Mouse (Mus musculus): ENCODE results near the gene Frmd4a. TPM values are rescaled to one million over a fixed set of nuclear protein-coding genes. Genes with fewer than 3 reads are reported as not detected.

Frmd4a gene
- polyA plus RNA-seq, 1 experiment from 2014 or later: 22.9 TPM

GRCm38 (mm10) chr2:4298325-4299215, 281.1 kb downstream of the Frmd4a start:
- peaks cover 19% of the 10 kb centered on the region for H3K4me1 ChIP-seq
- no peaks in the 10 kb centered on the region for H3K27me3 ChIP-seq (replicated peaks)
- peak overlapping the region; percentile 62 for H3K4me2 ChIP-seq
- no peak overlapping the region for H3K9ac ChIP-seq
- 7% methylated on average over 19 of the region's 19 CpGs for WGBS
- no peaks in the 10 kb centered on the region for H3K36me3 ChIP-seq
- peak overlapping the region; percentile 91 for H3K27ac ChIP-seq
- ATAC-seq (ENCODE audit: insufficient read depth, low FRiP score, low read depth): peak; percentile 69; the same call in 1 of the 2 replicates
- no peaks in the 10 kb centered on the region for H3K9me3 ChIP-seq
- no peak overlapping the region for H3K4me3 ChIP-seq (replicated peaks)

DNA sequence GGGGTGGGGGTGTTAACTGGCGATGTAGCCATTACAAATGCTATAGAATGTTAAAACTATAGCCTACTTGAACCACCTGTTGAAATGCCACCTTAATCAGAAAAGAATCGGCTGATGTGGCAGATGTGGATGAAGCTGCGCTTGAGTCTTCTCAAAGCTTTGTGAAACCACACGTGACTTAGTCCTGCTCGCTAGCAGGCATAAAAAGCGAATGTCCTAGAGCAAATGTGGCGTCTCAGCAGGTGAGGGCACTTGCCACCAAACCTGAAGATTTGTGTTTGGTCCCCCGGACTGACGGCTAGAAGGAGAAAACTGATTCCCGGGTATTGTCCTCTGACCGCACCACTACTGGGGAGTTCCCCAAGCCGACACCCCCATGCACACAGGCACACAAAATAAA, 282.1 kb downstream of the Frmd4a start:
- Histone ChIP-seq H3K4me1 (peaks cover 19% of the 10 kb centered on the region), H3K9ac (no peak overlapping the region), H3K4me3 (replicated peaks) (no peak overlapping the region), H3K36me3 (no peaks in the 10 kb centered on the region), H3K4me2 (peak overlapping the region; percentile 62; the same call in 1 of the 2 replicates), H3K27ac (peak overlapping the region; percentile 91), H3K27me3 (replicated peaks) (no peaks in the 10 kb centered on the region), H3K9me3 (no peaks in the 10 kb centered on the region)
- ATAC-seq (ENCODE audit: insufficient read depth, low FRiP score, low read depth): no peak
- WGBS: 49% methylated on average over 12 of the region's 12 CpGs

DNA sequence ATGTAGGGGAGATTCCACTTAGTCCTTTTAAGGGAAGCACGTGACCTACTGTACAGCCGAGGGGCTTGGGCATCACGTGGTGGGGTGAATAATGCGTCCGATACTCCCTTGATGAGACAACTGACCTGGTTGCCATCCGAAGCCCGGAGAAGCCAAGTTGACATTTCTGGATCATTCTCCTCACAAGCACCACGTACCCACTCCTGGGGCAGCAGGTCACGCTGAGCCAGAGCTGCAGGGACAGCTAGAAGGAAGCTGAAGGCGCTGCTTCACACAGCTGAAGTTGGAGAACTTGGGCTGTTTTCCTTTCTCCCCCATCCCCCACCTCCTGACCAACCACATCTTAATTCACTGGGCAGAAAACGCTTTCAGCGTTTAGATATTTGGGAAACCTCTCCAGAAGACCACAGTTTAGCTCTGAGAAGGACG, 282.9 kb downstream of the Frmd4a start:
- Histone ChIP-seq H3K36me3 (no peaks in the 10 kb centered on the region), H3K9ac (peak overlapping the region; percentile 41; the same call in 1 of the 2 replicates), H3K27me3 (replicated peaks) (no peaks in the 10 kb centered on the region), H3K4me3 (replicated peaks) (peak overlapping the region; percentile 41), H3K4me2 (peak overlapping the region; percentile 62), H3K27ac (peak overlapping the region; percentile 91), H3K4me1 (peaks cover 19% of the 10 kb centered on the region), H3K9me3 (no peaks in the 10 kb centered on the region)
- ATAC-seq (ENCODE audit: insufficient read depth, low FRiP score, low read depth): no peak
- WGBS: 15% methylated on average over 13 of the region's 13 CpGs

GRCm38 (mm10) chr2:4300816-4301215, 283.3 kb downstream of the Frmd4a start:
- no peak for ATAC-seq (ENCODE audit: insufficient read depth, low FRiP score, low read depth)

DNA sequence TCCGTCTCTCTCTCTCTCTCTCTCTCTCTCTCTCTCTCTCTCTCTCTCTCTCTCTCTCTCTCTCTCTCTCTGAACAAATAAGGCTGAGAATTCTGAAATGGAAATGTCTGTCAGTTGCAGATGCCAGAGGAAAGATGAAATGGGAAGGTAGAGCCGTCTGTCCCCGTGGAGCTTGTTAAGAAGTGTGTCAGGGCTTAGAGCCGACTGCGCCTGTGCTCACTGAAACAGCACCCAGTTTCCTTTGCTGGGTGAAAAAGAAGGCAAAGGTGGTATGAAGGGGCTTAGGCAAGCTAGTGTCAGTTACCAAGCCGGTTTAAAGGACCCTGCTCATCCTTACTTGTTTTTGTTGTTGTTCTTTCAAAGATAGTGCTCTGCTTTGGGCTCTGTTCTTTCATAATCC, 283.7 kb downstream of the Frmd4a start:
- Histone ChIP-seq H3K27me3 (replicated peaks) (no peaks in the 10 kb centered on the region), H3K4me3 (replicated peaks) (peak overlapping the region; percentile 41), H3K4me2 (peak overlapping the region; percentile 56), H3K9ac (no peak overlapping the region), H3K4me1 (peaks cover 19% of the 10 kb centered on the region), H3K27ac (peak overlapping the region; percentile 86), H3K36me3 (no peaks in the 10 kb centered on the region), H3K9me3 (no peaks in the 10 kb centered on the region)
- WGBS: 8% methylated on average over 5 of the region's 6 CpGs
- ATAC-seq (ENCODE audit: insufficient read depth, low FRiP score, low read depth): no peak

More at GRCm38 (mm10) chr2:4300816-4301215, 283.3 kb downstream of the Frmd4a start:
- Histone ChIP-seq H3K4me3 (replicated peaks) (peak overlapping the region; percentile 41), H3K9ac (no peak overlapping the region), H3K9me3 (no peaks in the 10 kb centered on the region), H3K27ac (peak overlapping the region; percentile 91), H3K4me2 (peak overlapping the region; percentile 62), H3K4me1 (peaks cover 19% of the 10 kb centered on the region), H3K27me3 (replicated peaks) (no peaks in the 10 kb centered on the region), H3K36me3 (no peaks in the 10 kb centered on the region)
- 4% methylated on average over 8 of the region's 8 CpGs for WGBS

GRCm38 (mm10) chr2:4301692-4302091, 284.2 kb downstream of the Frmd4a start:
- peak overlapping the region; percentile 41 for H3K4me3 ChIP-seq (replicated peaks)
- no peak for ATAC-seq (ENCODE audit: insufficient read depth, low FRiP score, low read depth)
- no peaks in the 10 kb centered on the region for H3K36me3 ChIP-seq
- no peak overlapping the region for H3K9ac ChIP-seq
- H3K27me3 ChIP-seq (replicated peaks): no peaks in the 10 kb centered on the region
- peaks cover 19% of the 10 kb centered on the region for H3K4me1 ChIP-seq
- peak overlapping the region; percentile 86 for H3K27ac ChIP-seq
- H3K4me2 ChIP-seq: peak overlapping the region; percentile 56
- no peaks in the 10 kb centered on the region for H3K9me3 ChIP-seq
- 22% methylated on average over 7 of the region's 7 CpGs for WGBS

GRCm38 (mm10) chr2:4302119-4302518, 284.6 kb downstream of the Frmd4a start:
- Histone ChIP-seq H3K36me3 (no peaks in the 10 kb centered on the region), H3K4me3 (replicated peaks) (no peak overlapping the region), H3K27me3 (replicated peaks) (no peaks in the 10 kb centered on the region), H3K9ac (no peak overlapping the region), H3K9me3 (no peaks in the 10 kb centered on the region), H3K4me2 (peak overlapping the region; percentile 56), H3K27ac (no peak overlapping the region), H3K4me1 (peaks cover 19% of the 10 kb centered on the region)
- WGBS: 76% methylated on average over 3 of the region's 3 CpGs
- ATAC-seq (ENCODE audit: insufficient read depth, low FRiP score, low read depth): no peak

DNA sequence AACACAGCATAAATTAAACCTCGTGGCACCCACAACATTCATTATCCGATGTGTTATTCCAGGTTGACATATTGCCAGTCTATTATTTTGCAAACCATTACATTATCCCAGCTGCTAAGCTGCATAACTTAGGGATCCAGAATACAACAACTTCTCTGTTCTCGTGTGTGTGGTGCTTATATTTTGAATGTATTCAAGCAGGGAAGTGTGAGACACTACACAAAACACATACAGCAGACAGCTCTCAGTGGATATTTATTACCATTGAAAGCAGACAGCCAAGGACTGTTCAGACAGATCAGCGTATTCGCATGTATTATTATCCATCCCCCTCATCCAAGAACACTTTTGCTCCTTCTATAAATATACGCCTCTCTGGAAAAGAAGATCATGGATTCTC, 289.6 kb downstream of the Frmd4a start:
- Histone ChIP-seq H3K36me3 (no peaks in the 10 kb centered on the region), H3K27ac (no peak overlapping the region), H3K9ac (no peak overlapping the region), H3K4me1 (no peaks in the 10 kb centered on the region), H3K4me3 (replicated peaks) (no peak overlapping the region), H3K4me2 (no peak overlapping the region), H3K27me3 (replicated peaks) (no peaks in the 10 kb centered on the region), H3K9me3 (no peaks in the 10 kb centered on the region)
- WGBS: 65% methylated on average over 6 of the region's 6 CpGs
- ATAC-seq (ENCODE audit: insufficient read depth, low FRiP score, low read depth): no peak

GRCm38 (mm10) chr2:4314545-4314944, 297.0 kb downstream of the Frmd4a start:
- no peaks in the 10 kb centered on the region for H3K9me3 ChIP-seq
- no peaks in the 10 kb centered on the region for H3K4me1 ChIP-seq
- no peak overlapping the region for H3K27ac ChIP-seq
- H3K27me3 ChIP-seq (replicated peaks): no peaks in the 10 kb centered on the region
- no peak overlapping the region for H3K4me2 ChIP-seq
- H3K36me3 ChIP-seq: no peaks in the 10 kb centered on the region
- no peak overlapping the region for H3K9ac ChIP-seq
- H3K4me3 ChIP-seq (replicated peaks): no peak overlapping the region
- 66% methylated on average over 5 of the region's 5 CpGs for WGBS
- ATAC-seq (ENCODE audit: insufficient read depth, low FRiP score, low read depth): no peak

DNA sequence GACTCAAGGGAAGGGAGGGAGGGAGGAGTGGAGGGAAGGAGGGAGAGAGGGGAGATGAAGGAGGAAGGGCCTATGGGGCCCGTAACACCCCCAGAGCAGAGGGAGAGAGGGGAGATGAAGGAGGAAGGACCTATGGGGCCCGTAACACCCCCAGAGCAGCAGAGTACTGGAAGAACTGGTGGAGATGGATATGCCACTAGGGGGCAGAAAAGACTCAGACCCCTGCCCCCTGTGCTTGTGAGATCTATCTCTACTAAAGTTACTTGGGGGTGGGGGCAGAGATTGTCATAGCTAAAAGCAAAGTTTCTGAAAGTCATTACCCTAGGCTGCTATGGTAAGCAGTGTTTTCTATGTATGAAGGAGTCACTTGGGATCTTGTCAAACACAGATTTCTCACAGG, 299.1 kb downstream of the Frmd4a start:
- no peaks in the 10 kb centered on the region for H3K4me1 ChIP-seq
- no peaks in the 10 kb centered on the region for H3K36me3 ChIP-seq

GRCm38 (mm10) chr2:4318134-4318533, 300.6 kb downstream of the Frmd4a start:
- WGBS: 56% methylated on average over 4 of the region's 4 CpGs
- H3K9me3 ChIP-seq: no peaks in the 10 kb centered on the region
- no peaks in the 10 kb centered on the region for H3K4me1 ChIP-seq
- H3K27me3 ChIP-seq (replicated peaks): no peaks in the 10 kb centered on the region
- ATAC-seq (ENCODE audit: insufficient read depth, low FRiP score, low read depth): no peak
- no peak overlapping the region for H3K4me3 ChIP-seq (replicated peaks)
- H3K9ac ChIP-seq: no peak overlapping the region
- H3K36me3 ChIP-seq: no peaks in the 10 kb centered on the region
- H3K4me2 ChIP-seq: no peak overlapping the region
- H3K27ac ChIP-seq: no peak overlapping the region

More for the DNA sequence above, 299.1 kb downstream of the Frmd4a start:
- Histone ChIP-seq H3K9ac (no peak overlapping the region), H3K4me3 (replicated peaks) (no peak overlapping the region), H3K4me2 (no peak overlapping the region), H3K27ac (no peak overlapping the region), H3K9me3 (no peaks in the 10 kb centered on the region), H3K27me3 (replicated peaks) (no peaks in the 10 kb centered on the region)
- no peak for ATAC-seq (ENCODE audit: insufficient read depth, low FRiP score, low read depth)
- WGBS: 75% methylated on average over 2 of the region's 2 CpGs

GRCm38 (mm10) chr2:4326241-4327010, 308.9 kb downstream of the Frmd4a start:
- Histone ChIP-seq H3K9ac (no peak overlapping the region), H3K4me1 (peaks cover 17% of the 10 kb centered on the region), H3K27ac (peak overlapping the region; percentile 73), H3K4me2 (no peak overlapping the region), H3K36me3 (no peaks in the 10 kb centered on the region), H3K27me3 (replicated peaks) (no peaks in the 10 kb centered on the region), H3K9me3 (no peaks in the 10 kb centered on the region), H3K4me3 (replicated peaks) (no peak overlapping the region)
- 36% methylated on average over 9 of the region's 9 CpGs for WGBS
- ATAC-seq (ENCODE audit: insufficient read depth, low FRiP score, low read depth): peak; percentile 43; the same call in 1 of the 2 replicates
